Mouse (Mus musculus): ENCODE measurements around the gene Pigf. TPM values are rescaled to one million over a fixed set of nuclear protein-coding genes. Genes with fewer than 3 reads are reported as not detected.
A peak's percentile ranks its signal among the peaks of the same experiment; 100 is the strongest.

The Pigf gene
- total RNA-seq, 2 experiments from 2014 or later = 3.5 to 4.1 TPM

GRCm38 (mm10) chr17:86970026-86970750, 55.0 kb downstream of the Pigf start:
- no peak for DNase-seq

GRCm38 (mm10) chr17:86969582-86969981, 55.6 kb downstream of the Pigf start:
- intact Hi-C loops (cut with DNase I) = no loop called here
- DNase-seq = peak in 1 of 2 experiments; percentile 22

More at GRCm38 (mm10) chr17:86970026-86970750, 55.0 kb downstream of the Pigf start:
- intact Hi-C loops (cut with DNase I) = no loop called here

GRCm38 (mm10) chr17:86968581-86968980, 56.6 kb downstream of the Pigf start:
- DNase-seq = no peak

GRCm38 (mm10) chr17:86967536-86968525, 57.4 kb downstream of the Pigf start:
- DNase-seq = no peak
- intact Hi-C loops (cut with DNase I) = no loop called here

More at GRCm38 (mm10) chr17:86968581-86968980, 56.6 kb downstream of the Pigf start:
- intact Hi-C loops (cut with DNase I) = no loop called here

GRCm38 (mm10) chr17:86967048-86967447, 58.2 kb downstream of the Pigf start:
- intact Hi-C loops (cut with DNase I) = no loop called here
- no peak for DNase-seq

- intact Hi-C loops (cut with DNase I) = no loop called here
- DNase-seq = no peak
Measured at GRCm38 (mm10) chr17:86966040-86966439, 59.2 kb downstream of the Pigf start.

GRCm38 (mm10) chr17:86965121-86965520, 60.1 kb downstream of the Pigf start:
- intact Hi-C loops (cut with DNase I) = no loop called here
- DNase-seq = no peak

- intact Hi-C loops (cut with DNase I) = loop anchor here (5.0 kb wide), 2 partner anchors 143 to 298 kb away; partner anchors contain the start of gene Socs5
- DNase-seq = peak; percentile 68 to 78
Measured at GRCm38 (mm10) chr17:86964502-86964901, 60.7 kb downstream of the Pigf start.

- intact Hi-C loops (cut with DNase I) = loop anchor here (5.0 kb wide), 2 partner anchors 143 to 298 kb away; partner anchors contain the start of gene Socs5
- DNase-seq = peak; percentile 29 to 59
Measured at GRCm38 (mm10) chr17:86964041-86964440, 61.2 kb downstream of the Pigf start.

GRCm38 (mm10) chr17:86963586-86963902, 61.7 kb downstream of the Pigf start:
- intact Hi-C loops (cut with DNase I) = loop anchor here (2.0 to 5.0 kb wide), 4 partner anchors 61 to 299 kb away; partner anchors contain the start of genes Cript, Pigf and Socs5
- peak in 1 of 2 experiments; percentile 47 for DNase-seq

GRCm38 (mm10) chr17:86962894-86963585, 62.2 kb downstream of the Pigf start, which contains the start of gene Rhoq:
TSS of gene Rhoq (plus strand) at chr17:86963082.
- DNase-seq = peak; percentile 90 to 93

GRCm38 (mm10) chr17:86962297-86962893, 62.8 kb downstream of the Pigf start:
- intact Hi-C loops (cut with DNase I) = loop anchor here (1.0 to 5.0 kb wide), 5 partner anchors 25 to 300 kb away; partner anchors contain the start of genes Cript, Pigf and Socs5
- DNase-seq = peak; percentile 87 to 88

More at GRCm38 (mm10) chr17:86962894-86963585, 62.2 kb downstream of the Pigf start, which contains the start of gene Rhoq:
- intact Hi-C loops (cut with DNase I) = loop anchor here (1.0 to 5.0 kb wide), 5 partner anchors 26 to 299 kb away; partner anchors contain the start of genes Cript, Pigf and Socs5

- intact Hi-C loops (cut with DNase I) = loop anchor here (5.0 kb wide), 2 partner anchors 146 to 301 kb away; partner anchors contain the start of gene Socs5
- peak; percentile 61 to 66 for DNase-seq
Measured at GRCm38 (mm10) chr17:86961301-86961841, 63.8 kb downstream of the Pigf start.

- DNase-seq = no peak
- intact Hi-C loops (cut with DNase I) = no loop called here
Measured at GRCm38 (mm10) chr17:86957968-86958367, 67.2 kb downstream of the Pigf start.

GRCm38 (mm10) chr17:86957239-86957638, 68.0 kb downstream of the Pigf start:
- intact Hi-C loops (cut with DNase I) = no loop called here
- no peak for DNase-seq

- intact Hi-C loops (cut with DNase I) = no loop called here
- peak; percentile 33 to 56 for DNase-seq
Measured at GRCm38 (mm10) chr17:86948801-86949200, 76.4 kb downstream of the Pigf start.

GRCm38 (mm10) chr17:86947840-86948796, 77.1 kb downstream of the Pigf start, which contains the start of gene Atp6v1e2:
TSS of gene Atp6v1e2 (minus strand) at chr17:86947897.
- DNase-seq = no peak
- intact Hi-C loops (cut with DNase I) = no loop called here
